ENCODE assay signal across 20 mouse cellular contexts in genomic region chr17:49269943-49270342, GRCm38 (mm10).
DNase-seq lines count a peak whose midpoint lies in the region; ATAC-seq and TF ChIP-seq lines count a peak whose summit lies in the region.
"Had no signal": no experiment of that assay in that cellular context is flagged by ENCODE, and none has a peak within 500 bp of the region (broad histone marks: within the 10 kb centered on the region; RNA-seq: fewer than 3 reads in every experiment).

No protein-coding gene starts in this region.

- WGBS in forebrain, embryonic 15.5 days: 61% methylated on average over 7 of the region's 7 CpGs
- 89% methylated on average over 7 of the region's 7 CpGs for WGBS in forebrain, embryonic 12.5 days
- whole genome bisulfite sequencing in kidney, postnatal 0 days: 62% methylated on average over 7 of the region's 7 CpGs

- ATAC-seq in forebrain, embryonic 15.5 days (replicated peaks): peak; percentile 48; the same call in 1 of the 2 replicates
- ATAC-seq in forebrain, embryonic 12.5 days (ENCODE audit: low FRiP score): no peak
- no peak for ATAC-seq in kidney, postnatal 0 days (replicated peaks; ENCODE audit: low FRiP score, low read depth)
- no peak for ATAC-seq in megakaryocyte, adult 5-6 weeks (ENCODE audit: poor library complexity, severe bottlenecking)
- ATAC-seq: midbrain, embryonic 16.5 days had no signal

- peak overlapping the region; percentile 62 for H3K27ac ChIP-seq in forebrain, embryonic 15.5 days (replicated peaks)
- no peak overlapping the region for H3K27ac ChIP-seq in forebrain, embryonic 12.5 days
- H3K27ac ChIP-seq in kidney, postnatal 0 days: no peak overlapping the region
- H3K27ac ChIP-seq: embryonic facial prominence, embryonic 15.5 days; gastrocnemius, adult 2 months; heart, embryonic 15.5 days; hindbrain, embryonic 14.5 days; kidney, embryonic 15.5 days; liver, embryonic 15.5 days; macrophage had no signal

- no peak overlapping the region for H3K4me2 ChIP-seq in forebrain, embryonic 15.5 days (replicated peaks)
- H3K4me2 ChIP-seq in forebrain, embryonic 12.5 days: no peak overlapping the region
- H3K4me2 ChIP-seq in kidney, postnatal 0 days (ENCODE audit: low read length): no peak overlapping the region
- H3K4me2 ChIP-seq: embryonic facial prominence, embryonic 15.5 days; heart, embryonic 15.5 days; hindbrain, embryonic 14.5 days; kidney, embryonic 15.5 days; liver, embryonic 15.5 days had no signal

- H3K9me3 ChIP-seq in forebrain, embryonic 15.5 days: no peaks in the 10 kb centered on the region
- 0 out of 2 replicates have a peak, but pooled peaks cover 4% of the 10 kb centered on the region for H3K9me3 ChIP-seq in forebrain, embryonic 12.5 days
- H3K9me3 ChIP-seq in kidney, postnatal 0 days (replicated peaks; ENCODE audit: low read length): no peaks in the 10 kb centered on the region
- H3K9me3 ChIP-seq in megakaryocyte, embryonic 14.5 days: peaks cover 67% of the 10 kb centered on the region
- H3K9me3 ChIP-seq: embryonic facial prominence, embryonic 15.5 days; heart, embryonic 15.5 days; kidney, embryonic 15.5 days; liver, embryonic 15.5 days had no signal

- peaks cover 11% of the 10 kb centered on the region; the same call in 1 of the 2 replicates for H3K4me1 ChIP-seq in forebrain, embryonic 15.5 days
- H3K4me1 ChIP-seq in forebrain, embryonic 12.5 days: peaks cover 4% of the 10 kb centered on the region; the same call in 1 of the 2 replicates
- no peaks in the 10 kb centered on the region for H3K4me1 ChIP-seq in kidney, postnatal 0 days (replicated peaks; ENCODE audit: insufficient read depth, low read length)
- no peaks in the 10 kb centered on the region for H3K4me1 ChIP-seq in megakaryocyte, embryonic 14.5 days
- H3K4me1 ChIP-seq: embryonic facial prominence, embryonic 15.5 days; heart, embryonic 15.5 days; liver, embryonic 15.5 days had no signal

- DNase-seq in adrenal gland, adult 2 months: peak; percentile 19
- DNase-seq in adrenal gland, postnatal 4 days (ENCODE audit: low spot score in 2 of 2): no peak
- peak; percentile 41 for DNase-seq in kidney, postnatal 0 days (ENCODE audit: low spot score)
- DNase-seq in kidney, postnatal 36 days: no peak
- DNase-seq: cerebellum, adult 2 months; gastrocnemius, adult 2 months; right cerebral cortex, adult 18-20 months; thymus, adult 18-20 months had no signal

- no peak for TF ChIP-seq CTCF in kidney, postnatal 0 days (IDR thresholded peaks at IDR 0.05; ENCODE audit: low read depth)

- H3K27me3 ChIP-seq in forebrain, embryonic 15.5 days: no peaks in the 10 kb centered on the region
- H3K27me3 ChIP-seq in forebrain, embryonic 12.5 days: no peaks in the 10 kb centered on the region
- H3K27me3 ChIP-seq in kidney, postnatal 0 days (ENCODE audit: insufficient read depth, low read length): no peaks in the 10 kb centered on the region
- H3K27me3 ChIP-seq in megakaryocyte, embryonic 14.5 days (replicated peaks): no peaks in the 10 kb centered on the region
- H3K27me3 ChIP-seq: embryonic facial prominence, embryonic 15.5 days; kidney, embryonic 15.5 days; liver, embryonic 15.5 days had no signal

- no peak overlapping the region for H3K9ac ChIP-seq in forebrain, embryonic 15.5 days (replicated peaks)
- H3K9ac ChIP-seq in forebrain, embryonic 12.5 days: no peak overlapping the region
- no peak overlapping the region for H3K9ac ChIP-seq in kidney, postnatal 0 days (ENCODE audit: low read depth, low read length)
- H3K9ac ChIP-seq: embryonic facial prominence, embryonic 15.5 days; heart, embryonic 15.5 days; hindbrain, embryonic 14.5 days; kidney, embryonic 15.5 days; liver, embryonic 15.5 days had no signal

- H3K36me3 ChIP-seq in forebrain, embryonic 15.5 days: no peaks in the 10 kb centered on the region
- H3K36me3 ChIP-seq in forebrain, embryonic 12.5 days (replicated peaks): no peaks in the 10 kb centered on the region
- no peaks in the 10 kb centered on the region for H3K36me3 ChIP-seq in kidney, postnatal 0 days (ENCODE audit: insufficient read depth, low read length)
- no peaks in the 10 kb centered on the region for H3K36me3 ChIP-seq in megakaryocyte, embryonic 14.5 days (replicated peaks; ENCODE audit: low read length)
- H3K36me3 ChIP-seq: embryonic facial prominence, embryonic 15.5 days; G1E; heart, embryonic 15.5 days; kidney, embryonic 15.5 days; liver, embryonic 15.5 days had no signal

- no peak overlapping the region for H3K4me3 ChIP-seq in forebrain, embryonic 15.5 days
- no peak overlapping the region for H3K4me3 ChIP-seq in forebrain, embryonic 12.5 days (replicated peaks)
- no peak overlapping the region for H3K4me3 ChIP-seq in kidney, postnatal 0 days (replicated peaks; ENCODE audit: low read depth, low read length)
- H3K4me3 ChIP-seq in megakaryocyte, embryonic 14.5 days (replicated peaks): peak overlapping the region; percentile 25
- H3K4me3 ChIP-seq: embryonic facial prominence, embryonic 15.5 days; gastrocnemius, adult 2 months; heart, embryonic 15.5 days; kidney, embryonic 15.5 days; liver, embryonic 15.5 days had no signal

Comparison
In these comparisons a context has a peak if more than half of its experiments do, and no peak if none do; other contexts are left out.
1. DNase-seq: peak in adrenal gland, adult 2 months (single experiment) and kidney, postnatal 0 days (single experiment); none in adrenal gland, postnatal 4 days (0 of 2) and kidney, postnatal 36 days (0 of 2).